Mouse (Mus musculus): ENCODE measurements around the gene F12. TPM values are rescaled to one million over a fixed set of nuclear protein-coding genes. Genes with fewer than 3 reads are reported as not detected.
A peak's percentile ranks its signal among the peaks of the same experiment; 100 is the strongest.

F12 gene
- polyA plus RNA-seq, 1 experiment from 2014 or later, result not detected

DNA sequence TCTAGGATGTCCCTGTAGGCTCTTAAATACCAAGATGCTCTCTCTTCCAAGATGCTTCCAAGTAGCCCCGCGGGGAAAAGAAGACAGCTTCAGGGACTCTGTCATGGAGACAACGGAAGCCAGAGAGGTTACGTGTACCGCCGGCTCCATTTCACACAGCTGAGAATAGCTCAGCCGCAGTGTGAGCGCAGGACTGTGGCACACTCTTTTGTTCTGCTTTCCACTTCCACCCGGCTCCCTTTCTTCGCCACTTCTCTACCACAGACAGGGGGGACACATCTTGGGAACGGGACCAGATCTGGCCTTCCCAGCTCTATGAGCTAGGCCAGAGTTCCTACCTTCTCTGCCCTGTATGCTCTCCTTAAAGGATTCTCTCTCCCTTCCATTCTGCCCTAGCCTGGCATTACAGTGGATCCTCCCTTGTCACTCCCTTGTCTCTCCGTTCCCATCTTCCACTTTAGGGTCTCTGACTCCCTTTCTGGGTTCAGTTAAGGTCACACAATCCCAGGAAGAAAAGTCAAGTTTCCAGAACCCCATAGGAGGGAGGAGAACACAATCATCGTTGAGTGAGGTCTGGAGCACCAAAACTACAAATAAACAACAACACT, 20.7 kb downstream of the F12 start:
- H3K27me3 ChIP-seq, result peaks cover 16% of the 10 kb centered on the region
- 0 out of 2 replicates have a peak, but pooled peaks have one; percentile 27 for ATAC-seq (ENCODE audit: low FRiP score)
- H3K36me3 ChIP-seq, result no peaks in the 10 kb centered on the region
- H3K27ac ChIP-seq, result peak overlapping the region; percentile 64
- 69% methylated on average over 13 of the region's 13 CpGs for WGBS
- no peak overlapping the region for H3K4me3 ChIP-seq
- no peaks in the 10 kb centered on the region for H3K9me3 ChIP-seq (replicated peaks)
- H3K4me1 ChIP-seq, result peaks cover 13% of the 10 kb centered on the region
- H3K4me2 ChIP-seq (replicated peaks), result no peak overlapping the region
- peak overlapping the region; percentile 52 for H3K9ac ChIP-seq

DNA sequence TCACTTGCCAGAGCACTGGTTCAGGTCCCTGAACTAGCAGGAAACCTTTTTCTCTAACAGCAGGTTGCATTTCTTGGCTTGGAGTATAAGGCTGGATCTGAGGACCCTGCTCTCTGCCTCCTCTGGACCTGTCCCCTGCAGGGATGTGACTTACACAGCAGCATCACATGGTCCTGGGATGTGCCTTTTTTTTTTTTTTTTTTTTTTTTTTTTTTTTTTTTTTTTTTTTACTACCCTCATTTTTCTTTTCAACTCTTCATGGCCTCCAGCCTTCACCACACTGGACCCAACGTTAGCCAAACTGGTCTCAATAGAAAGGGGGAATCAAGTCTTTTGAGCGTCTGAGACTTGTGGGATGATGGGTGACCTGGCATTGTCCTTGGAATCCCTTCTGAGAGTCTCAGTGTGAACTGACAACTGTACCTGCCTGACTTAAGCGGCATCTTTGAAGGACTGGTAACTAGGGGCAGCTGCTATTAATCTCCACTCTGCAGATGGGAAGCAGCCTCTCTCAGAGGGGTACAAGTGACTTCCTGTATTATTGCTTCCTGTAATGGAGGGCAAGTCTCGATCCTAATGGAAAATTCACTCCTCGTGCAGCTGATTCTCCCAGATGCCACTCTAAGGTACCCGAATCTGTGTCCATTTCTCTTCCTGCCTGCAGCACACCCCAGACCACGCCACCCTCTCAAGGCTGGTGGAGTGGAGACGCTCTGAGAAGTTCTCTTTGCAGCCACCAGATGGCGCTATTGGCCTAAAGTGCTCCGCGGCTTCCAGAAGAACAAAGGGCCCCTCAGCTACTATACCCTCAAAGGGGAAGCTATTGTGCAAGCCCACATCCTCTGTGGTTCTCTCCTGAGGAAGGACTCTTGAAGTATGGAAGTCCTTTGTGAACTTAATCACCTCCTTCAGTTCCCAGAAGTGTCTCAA, 21.5 kb downstream of the F12 start:
- Histone ChIP-seq H3K4me2 (replicated peaks) (peak overlapping the region; percentile 11; the same call in 1 of the 2 replicates), H3K9ac (peak overlapping the region; percentile 52), H3K9me3 (replicated peaks) (no peaks in the 10 kb centered on the region), H3K4me1 (peaks cover 13% of the 10 kb centered on the region), H3K4me3 (no peak overlapping the region), H3K27me3 (peaks cover 19% of the 10 kb centered on the region), H3K36me3 (no peaks in the 10 kb centered on the region), H3K27ac (peak overlapping the region; percentile 81)
- WGBS, result 15% methylated on average over 11 of the region's 11 CpGs
- peak; percentile 88 for ATAC-seq (ENCODE audit: low FRiP score)

DNA sequence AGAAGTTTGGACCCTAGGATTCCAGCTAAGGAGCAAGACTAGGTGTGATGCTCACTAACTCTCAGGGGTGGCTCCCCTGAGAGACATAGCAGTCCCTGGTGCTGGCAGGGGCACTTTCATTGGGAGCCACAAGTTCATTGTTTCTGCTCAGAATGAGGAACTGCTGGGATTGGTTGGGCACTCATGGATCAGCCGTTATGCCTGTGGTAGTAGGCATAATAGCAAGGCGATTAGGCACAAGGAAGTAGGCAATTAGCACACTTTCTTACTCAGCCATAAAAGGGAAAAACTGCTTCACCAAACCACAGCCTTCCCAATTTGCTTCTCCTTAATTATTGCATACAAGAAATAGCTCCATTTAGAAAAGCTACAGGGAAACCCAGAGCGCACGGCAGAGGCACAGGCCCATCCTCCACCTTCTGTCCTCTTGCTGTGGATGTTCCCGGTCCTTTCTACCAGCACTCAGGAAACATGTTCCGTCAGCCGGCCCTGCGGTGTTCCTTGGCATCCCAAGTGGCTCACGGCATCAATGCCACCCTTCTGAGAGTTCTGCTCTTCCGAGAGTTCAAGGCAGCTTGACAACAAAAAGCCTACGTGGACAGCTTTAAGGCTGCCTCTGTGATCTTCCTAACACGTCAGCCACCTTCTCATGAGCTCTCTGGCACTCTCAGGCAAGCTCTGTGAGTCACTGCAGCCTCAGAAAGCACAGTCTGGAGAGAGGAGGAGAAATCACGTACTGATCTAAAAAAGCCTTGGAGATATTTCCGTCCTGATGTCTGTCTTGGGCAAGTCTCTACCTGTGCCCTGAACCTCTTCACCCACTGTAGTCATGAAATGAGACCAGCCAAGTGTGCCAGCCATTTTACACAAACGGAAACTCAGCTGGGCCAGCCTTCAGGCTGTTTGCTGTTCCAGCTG, 22.4 kb downstream of the F12 start:
- H3K9ac ChIP-seq, result no peak overlapping the region
- H3K4me3 ChIP-seq, result no peak overlapping the region
- H3K4me2 ChIP-seq (replicated peaks), result no peak overlapping the region
- peaks cover 13% of the 10 kb centered on the region for H3K4me1 ChIP-seq
- no peak for ATAC-seq (ENCODE audit: low FRiP score)
- H3K9me3 ChIP-seq (replicated peaks), result no peaks in the 10 kb centered on the region
- 71% methylated on average over 15 of the region's 15 CpGs for WGBS
- no peaks in the 10 kb centered on the region for H3K36me3 ChIP-seq
- peaks cover 19% of the 10 kb centered on the region for H3K27me3 ChIP-seq
- peak overlapping the region; percentile 81 for H3K27ac ChIP-seq

DNA sequence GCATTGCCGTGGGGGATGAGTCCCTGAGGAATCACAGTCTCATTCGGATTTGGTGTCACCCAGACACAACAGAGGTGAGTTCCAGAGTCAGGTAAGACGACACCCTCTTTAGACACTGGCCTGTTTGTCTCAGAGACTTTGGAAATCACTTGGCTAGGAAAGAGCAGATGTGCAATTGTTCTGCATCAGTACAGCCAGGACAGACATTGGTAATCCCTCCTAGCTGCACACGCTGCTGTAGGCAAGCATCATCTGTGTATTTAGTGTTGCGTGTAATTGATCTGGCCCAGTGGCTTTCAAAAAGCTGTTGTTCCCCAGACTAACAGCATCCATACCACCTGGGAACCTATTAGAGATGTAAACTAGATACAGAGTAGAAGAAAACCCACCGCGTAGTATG, 23.3 kb downstream of the F12 start:
- ATAC-seq (ENCODE audit: low FRiP score), result peak; percentile 55
- H3K9ac ChIP-seq, result no peak overlapping the region
- H3K4me2 ChIP-seq (replicated peaks), result no peak overlapping the region
- no peaks in the 10 kb centered on the region for H3K36me3 ChIP-seq
- peaks cover 13% of the 10 kb centered on the region for H3K4me1 ChIP-seq
- H3K9me3 ChIP-seq (replicated peaks), result no peaks in the 10 kb centered on the region
- H3K27me3 ChIP-seq, result peaks cover 19% of the 10 kb centered on the region
- peak overlapping the region; percentile 81 for H3K27ac ChIP-seq
- WGBS, result 52% methylated on average over 7 of the region's 7 CpGs
- H3K4me3 ChIP-seq, result no peak overlapping the region

DNA sequence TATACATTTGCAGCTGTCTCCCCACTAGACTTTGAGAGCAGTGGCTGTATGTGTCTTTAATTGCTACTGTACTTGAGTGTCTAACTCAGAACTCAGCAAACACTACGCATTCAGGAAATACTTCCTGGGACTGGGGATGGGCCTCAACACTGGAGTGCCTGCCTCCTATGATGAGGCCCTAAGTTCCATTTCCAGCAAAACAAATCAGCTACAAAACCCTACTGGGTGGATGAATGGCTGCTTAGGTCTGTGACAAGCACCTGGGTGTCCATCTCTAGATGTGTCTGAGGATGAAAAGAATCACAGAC, 26.6 kb downstream of the F12 start:
- Histone ChIP-seq H3K9me3 (replicated peaks) (no peaks in the 10 kb centered on the region), H3K36me3 (no peaks in the 10 kb centered on the region), H3K4me3 (no peak overlapping the region), H3K9ac (no peak overlapping the region), H3K27ac (no peak overlapping the region), H3K4me2 (replicated peaks) (no peak overlapping the region), H3K4me1 (peaks cover 4% of the 10 kb centered on the region), H3K27me3 (peaks cover 19% of the 10 kb centered on the region)
- 79% methylated on average over 1 of the region's 1 CpGs for WGBS
- ATAC-seq (ENCODE audit: low FRiP score), result no peak

DNA sequence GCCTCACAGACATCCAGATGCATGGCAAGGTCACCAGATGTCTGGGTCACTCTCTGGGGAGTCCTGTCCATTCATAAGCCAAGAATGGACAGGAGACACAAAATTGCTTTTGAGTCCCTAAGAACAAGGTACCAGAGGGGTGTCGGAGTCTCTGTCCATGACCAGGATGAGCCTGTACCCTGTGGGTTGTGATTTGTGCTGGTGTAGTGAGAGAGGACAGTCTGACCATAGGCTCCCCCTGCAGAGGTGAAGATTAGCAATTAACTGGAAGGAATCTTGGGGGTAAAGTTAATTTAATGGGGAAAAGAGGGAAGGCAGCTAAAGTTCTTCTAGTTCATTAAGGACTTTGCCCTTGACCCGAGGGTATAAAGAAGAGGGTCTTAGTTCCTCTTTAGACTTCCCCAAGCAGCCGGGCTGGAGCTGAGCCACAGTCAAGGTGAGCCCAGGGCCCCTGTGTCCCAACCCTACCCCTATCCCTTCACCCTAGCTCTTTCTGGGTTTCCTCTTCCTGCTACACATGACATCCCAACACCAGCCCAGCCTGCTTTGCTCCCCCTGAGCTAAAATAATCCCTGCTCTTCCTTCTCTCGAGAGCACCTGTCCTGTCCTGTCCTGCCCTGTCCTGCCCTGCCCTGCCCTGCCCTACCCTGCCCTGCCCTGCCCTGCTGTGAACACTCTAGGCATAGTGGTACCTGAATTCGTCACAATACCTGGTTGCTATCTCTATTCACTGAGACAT, 27.1 kb downstream of the F12 start:
- no peak overlapping the region for H3K27ac ChIP-seq
- no peak overlapping the region for H3K4me3 ChIP-seq
- no peaks in the 10 kb centered on the region for H3K9me3 ChIP-seq (replicated peaks)
- H3K4me1 ChIP-seq, result peaks cover 3% of the 10 kb centered on the region; the same call in 1 of the 2 replicates
- H3K9ac ChIP-seq, result no peak overlapping the region
- ATAC-seq (ENCODE audit: low FRiP score), result no peak
- peaks cover 19% of the 10 kb centered on the region for H3K27me3 ChIP-seq
- WGBS, result 81% methylated on average over 5 of the region's 5 CpGs
- no peak overlapping the region for H3K4me2 ChIP-seq (replicated peaks)
- H3K36me3 ChIP-seq, result no peaks in the 10 kb centered on the region

DNA sequence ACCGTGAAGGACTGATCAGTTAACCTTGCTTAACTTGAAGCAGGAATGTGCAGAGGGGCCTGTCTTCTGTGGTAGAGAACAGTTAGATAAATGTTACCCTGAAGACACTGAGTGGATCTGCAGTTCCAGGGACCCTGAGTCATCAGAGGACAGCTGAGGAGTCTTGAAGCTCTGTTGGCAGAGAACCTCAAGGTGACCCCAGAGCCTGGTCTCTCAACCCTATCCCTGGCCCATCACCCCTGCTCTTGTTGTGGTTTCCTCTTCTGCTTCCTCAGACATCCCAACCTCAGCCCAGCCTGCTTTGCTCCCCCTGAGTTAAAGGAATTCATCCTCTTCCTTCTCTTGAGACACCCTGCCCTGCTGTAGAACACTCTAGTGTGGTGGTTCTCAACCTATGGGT, 28.5 kb downstream of the F12 start, which contains the start of gene Slc34a1:
Gene Slc34a1, plus strand, starts transcription at position 100 of the 400 bp plus-strand sequence.
- H3K4me1 ChIP-seq, result no peaks in the 10 kb centered on the region
- H3K4me2 ChIP-seq (replicated peaks), result no peak within 1 kb of the TSS
- WGBS, result 75% methylated on average over 1 of the region's 1 CpGs
- H3K9me3 ChIP-seq (replicated peaks), result no peaks in the 10 kb centered on the region
- no peak within 1 kb of the TSS for H3K4me3 ChIP-seq
- H3K27ac ChIP-seq, result no peak within 1 kb of the TSS
- no peak for ATAC-seq (ENCODE audit: low FRiP score)
- no peak within 1 kb of the TSS for H3K9ac ChIP-seq
- no peaks in the 10 kb centered on the region for H3K36me3 ChIP-seq
- H3K27me3 ChIP-seq, result peaks cover 14% of the 10 kb centered on the region

DNA sequence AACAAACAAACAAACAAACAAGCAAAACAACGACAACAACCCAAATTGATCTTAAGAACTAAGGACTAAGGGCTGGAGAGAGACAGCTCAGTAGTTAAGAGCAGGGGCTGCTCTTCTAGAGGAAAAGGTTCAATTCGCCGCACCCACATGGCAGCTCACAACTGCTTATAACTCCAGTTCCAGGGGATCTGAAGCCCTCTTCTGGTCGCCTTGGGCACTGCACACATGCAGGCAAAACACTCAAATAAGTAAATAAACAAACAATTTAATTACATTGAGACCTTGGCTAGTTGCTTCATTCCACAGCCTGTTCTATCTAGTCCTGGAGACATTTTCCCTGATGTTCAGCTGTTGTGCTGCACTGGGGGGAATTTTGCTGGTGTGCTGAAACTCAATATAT, 33.7 kb downstream of the F12 start:
- no peaks in the 10 kb centered on the region for H3K36me3 ChIP-seq
- no peaks in the 10 kb centered on the region for H3K4me1 ChIP-seq
- ATAC-seq (ENCODE audit: low FRiP score), result no peak
- no peaks in the 10 kb centered on the region for H3K9me3 ChIP-seq (replicated peaks)
- no peak overlapping the region for H3K27ac ChIP-seq
- H3K9ac ChIP-seq, result no peak overlapping the region
- H3K27me3 ChIP-seq, result no peaks in the 10 kb centered on the region; the same call in 1 of the 2 replicates
- no peak overlapping the region for H3K4me3 ChIP-seq
- no peak overlapping the region for H3K4me2 ChIP-seq (replicated peaks)
- WGBS, result 69% methylated on average over 4 of the region's 4 CpGs

DNA sequence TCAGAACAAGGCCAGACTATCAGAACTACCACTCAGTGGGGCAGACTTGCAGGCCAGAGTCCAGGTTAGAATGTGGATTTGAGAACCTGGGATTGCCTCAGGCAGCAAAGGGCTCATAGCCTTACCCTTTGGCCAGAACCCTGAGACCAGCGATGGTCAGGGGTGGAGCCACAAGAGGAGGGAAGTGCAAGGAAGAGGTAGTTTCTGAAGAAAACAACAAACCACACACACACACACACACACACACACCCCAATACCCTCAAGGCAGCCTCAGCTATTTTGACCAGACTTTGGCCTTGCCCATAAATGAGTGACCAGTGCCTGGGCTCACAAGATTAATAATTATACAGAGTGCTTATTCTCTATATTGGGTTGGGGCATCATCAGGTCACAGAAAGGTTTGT, 35.0 kb downstream of the F12 start:
- no peak overlapping the region for H3K4me3 ChIP-seq
- no peak overlapping the region for H3K27ac ChIP-seq
- 100% methylated on average over 1 of the region's 1 CpGs for WGBS
- H3K4me2 ChIP-seq (replicated peaks), result no peak overlapping the region
- ATAC-seq (ENCODE audit: low FRiP score), result no peak
- no peaks in the 10 kb centered on the region; the same call in 1 of the 2 replicates for H3K27me3 ChIP-seq
- no peaks in the 10 kb centered on the region for H3K4me1 ChIP-seq
- H3K36me3 ChIP-seq, result no peaks in the 10 kb centered on the region
- H3K9ac ChIP-seq, result no peak overlapping the region
- H3K9me3 ChIP-seq (replicated peaks), result no peaks in the 10 kb centered on the region

DNA sequence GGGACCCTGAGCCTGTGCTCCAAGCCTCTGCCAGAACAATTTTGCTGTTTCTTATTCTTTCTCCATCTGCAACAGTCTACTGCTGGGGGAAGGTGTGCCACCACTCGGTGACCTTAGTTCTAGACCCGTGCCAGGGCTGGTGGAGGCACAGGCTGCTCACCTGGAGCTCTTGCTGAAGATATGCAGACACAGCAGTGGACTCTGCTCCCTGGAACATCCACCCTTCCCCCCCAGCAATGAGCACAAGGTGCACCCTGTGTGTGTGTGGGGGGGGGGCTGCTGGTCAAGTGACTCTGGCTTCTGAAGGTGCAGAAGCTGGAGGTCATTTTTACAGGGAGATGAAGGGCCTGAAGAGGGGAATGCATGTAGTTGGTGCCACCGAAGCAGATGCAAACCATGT, 35.9 kb downstream of the F12 start:
- Histone ChIP-seq H3K27ac (no peak overlapping the region), H3K9ac (no peak overlapping the region), H3K36me3 (no peaks in the 10 kb centered on the region), H3K9me3 (replicated peaks) (no peaks in the 10 kb centered on the region), H3K4me3 (no peak overlapping the region), H3K27me3 (no peaks in the 10 kb centered on the region), H3K4me1 (no peaks in the 10 kb centered on the region), H3K4me2 (replicated peaks) (no peak overlapping the region)
- ATAC-seq (ENCODE audit: low FRiP score), result no peak
- 89% methylated on average over 3 of the region's 3 CpGs for WGBS

DNA sequence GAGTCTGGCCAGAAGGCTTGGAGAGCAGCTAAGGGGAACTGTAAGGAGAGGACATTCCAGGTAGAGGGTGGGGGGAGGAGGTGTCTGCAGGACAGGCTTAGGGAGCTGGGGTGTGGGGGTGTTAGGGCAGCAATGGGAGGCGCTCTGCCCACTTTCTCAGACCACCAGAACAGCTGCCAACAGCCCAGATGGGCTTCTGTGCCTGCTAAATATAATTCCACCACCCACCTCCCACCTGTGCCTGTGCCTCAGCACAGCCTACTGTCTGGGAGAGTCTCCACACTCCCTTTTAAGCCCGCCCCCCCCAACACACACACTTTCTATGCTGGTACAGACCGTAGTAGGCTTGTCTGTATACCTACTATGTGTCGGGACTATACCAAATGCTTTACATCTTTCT, 44.8 kb downstream of the F12 start:
- no peaks in the 10 kb centered on the region for H3K36me3 ChIP-seq
- H3K4me3 ChIP-seq, result no peak overlapping the region
- ATAC-seq (ENCODE audit: low FRiP score), result no peak
- H3K9me3 ChIP-seq (replicated peaks), result no peaks in the 10 kb centered on the region
- H3K4me2 ChIP-seq (replicated peaks), result no peak overlapping the region
- H3K4me1 ChIP-seq, result peaks cover 10% of the 10 kb centered on the region; the same call in 1 of the 2 replicates
- no peak overlapping the region for H3K27ac ChIP-seq
- WGBS, result 77% methylated on average over 4 of the region's 4 CpGs
- peaks cover 59% of the 10 kb centered on the region for H3K27me3 ChIP-seq
- no peak overlapping the region for H3K9ac ChIP-seq

Data from hindbrain, embryonic 12.5 days (tissue).